Mouse (Mus musculus) regulatory T cell (primary cell): ENCODE data around the gene Kbtbd4.
"Not testable (repeated sequence)": the region's sequence is repeated elsewhere in the genome, so short reads cannot be mapped to it uniquely, and the experiment has no call there.

Source experiments
- in situ Hi-C: fragments of 300-600 bp; cut with MboI, MseI; formaldehyde crosslinking; loops from one replicate; pipeline ENCODE4 v1.15.1; 2025; ENCODE audit warnings: high pct_unique_total_duplicates

Gene Kbtbd4

DNA sequence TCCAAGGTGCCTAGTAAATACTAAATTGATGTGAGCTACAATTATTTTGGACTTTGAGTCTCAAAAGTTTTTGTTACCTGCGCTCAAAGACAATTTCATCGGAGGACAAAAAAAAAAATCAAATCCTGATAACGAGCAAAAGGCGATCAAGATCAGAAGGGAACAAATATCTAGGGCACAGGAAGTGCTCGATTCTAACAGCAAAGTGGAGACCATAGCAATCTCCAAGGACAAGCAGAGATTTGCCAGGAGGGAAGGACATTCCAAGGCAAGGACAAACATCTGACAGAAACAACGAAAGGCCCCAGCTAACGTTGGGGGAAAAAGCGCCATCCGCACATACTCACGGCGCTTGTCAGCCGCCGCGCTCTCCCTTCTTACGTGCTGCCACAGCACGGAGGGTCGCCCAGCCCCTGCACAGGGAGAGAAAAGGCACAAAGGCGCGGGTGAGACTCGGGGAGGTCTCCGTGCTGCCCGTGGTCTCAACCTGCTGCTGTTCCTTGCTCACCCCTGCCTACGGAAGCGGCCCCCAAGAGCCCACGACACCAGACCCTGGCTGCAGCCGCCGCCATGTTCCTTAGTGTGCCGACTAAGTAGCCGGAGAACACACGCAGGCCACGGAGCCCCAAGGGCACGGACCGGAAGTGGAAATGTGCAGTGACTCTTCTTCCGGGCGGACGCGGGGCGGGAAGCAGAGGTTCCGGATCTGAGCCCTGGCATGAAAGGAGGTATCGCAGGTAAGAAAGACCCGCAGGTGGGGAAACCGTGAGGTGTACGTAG, at the start of gene Kbtbd4, which contains the start of gene Ndufs3:
Kbtbd4 (plus strand) TSS at position 665 of the 780 bp plus-strand sequence.
Ndufs3 (minus strand) TSS at position 752 of the 780 bp plus-strand sequence.
- in situ Hi-C loops = no loop called here

DNA sequence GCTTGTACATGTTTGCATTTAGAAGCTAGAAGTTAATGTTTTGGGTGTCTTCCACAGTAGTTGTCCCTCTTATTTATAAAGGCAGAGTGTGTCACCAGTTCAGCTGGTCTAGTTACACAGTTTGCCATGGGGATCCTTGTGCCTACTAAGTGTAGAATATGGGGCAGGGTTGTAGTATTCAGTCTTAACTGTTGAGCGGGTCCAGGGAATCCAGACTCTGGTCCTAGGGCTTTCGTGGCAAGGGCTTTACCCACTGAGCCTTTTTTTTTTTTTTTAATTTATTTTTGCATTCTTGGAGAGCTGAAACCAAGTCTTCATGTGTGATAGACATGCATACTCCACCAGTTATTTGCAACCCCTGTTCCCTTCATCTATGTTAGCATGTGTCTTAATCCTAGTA, 43.1 kb upstream of the Kbtbd4 start:
- in situ Hi-C loops = no loop called here

DNA sequence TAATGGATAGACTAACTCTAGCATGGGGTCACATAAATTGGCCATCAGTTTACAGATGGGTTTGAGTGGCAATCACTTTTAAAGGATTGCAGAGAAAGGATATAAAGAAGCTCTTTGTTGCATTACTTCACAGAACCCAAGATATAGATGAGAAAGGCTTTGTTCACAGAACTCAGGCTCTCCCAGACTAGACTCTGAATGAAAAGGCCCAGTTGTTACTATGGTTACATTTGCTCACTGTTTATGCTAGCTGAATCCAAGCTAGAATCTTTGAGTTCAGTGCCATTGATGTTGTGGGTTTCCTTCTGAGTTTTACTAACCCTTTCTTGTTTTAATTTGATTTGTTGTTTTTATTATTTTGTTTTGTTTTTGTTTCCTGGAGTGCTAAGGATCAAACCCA, 40.4 kb upstream of the Kbtbd4 start:
- in situ Hi-C loops = no loop called here

DNA sequence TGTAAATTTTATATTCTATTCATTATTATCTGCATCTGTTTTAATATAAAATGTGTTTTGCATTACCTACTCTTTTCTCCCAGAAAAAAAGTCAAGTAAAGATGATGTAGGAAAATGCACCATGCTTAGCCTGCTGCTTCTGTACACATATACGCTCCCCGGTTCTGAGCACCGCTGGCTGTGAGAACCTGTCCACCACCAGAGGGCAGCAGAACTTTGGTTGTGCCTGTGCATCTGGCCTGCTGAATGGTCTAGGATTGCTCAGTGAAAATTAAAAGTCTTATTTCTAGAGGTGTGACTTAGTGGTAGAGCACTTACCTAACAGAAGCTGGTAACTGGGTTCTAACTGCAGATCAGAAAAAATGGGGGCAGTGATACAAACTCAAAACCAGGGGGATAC, 38.0 kb upstream of the Kbtbd4 start:
- in situ Hi-C loops = no loop called here

DNA sequence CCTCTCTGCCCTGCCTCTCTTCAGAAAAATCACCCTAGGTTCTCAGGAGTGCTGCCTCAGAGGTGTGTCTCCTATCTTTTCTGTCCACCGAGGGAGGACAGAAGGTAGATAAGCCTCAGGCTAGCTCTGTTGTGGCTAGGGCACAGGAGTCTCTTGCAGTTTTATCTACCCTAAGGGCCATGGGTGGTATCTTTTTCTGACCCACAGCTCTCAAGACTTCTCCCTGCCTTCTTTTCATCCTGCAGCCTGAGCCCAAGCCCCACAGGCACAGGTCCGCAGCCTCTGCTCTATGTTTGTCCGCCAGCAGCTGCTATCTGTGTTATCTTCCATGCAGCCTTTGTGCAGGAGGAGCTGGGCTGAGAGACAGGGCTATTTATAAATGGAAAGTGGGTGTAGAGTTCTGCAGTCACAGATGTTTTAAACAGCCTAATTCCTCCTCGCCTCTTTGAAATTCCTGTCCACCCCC, 34.4 kb upstream of the Kbtbd4 start:
- in situ Hi-C loops = no loop called here

DNA sequence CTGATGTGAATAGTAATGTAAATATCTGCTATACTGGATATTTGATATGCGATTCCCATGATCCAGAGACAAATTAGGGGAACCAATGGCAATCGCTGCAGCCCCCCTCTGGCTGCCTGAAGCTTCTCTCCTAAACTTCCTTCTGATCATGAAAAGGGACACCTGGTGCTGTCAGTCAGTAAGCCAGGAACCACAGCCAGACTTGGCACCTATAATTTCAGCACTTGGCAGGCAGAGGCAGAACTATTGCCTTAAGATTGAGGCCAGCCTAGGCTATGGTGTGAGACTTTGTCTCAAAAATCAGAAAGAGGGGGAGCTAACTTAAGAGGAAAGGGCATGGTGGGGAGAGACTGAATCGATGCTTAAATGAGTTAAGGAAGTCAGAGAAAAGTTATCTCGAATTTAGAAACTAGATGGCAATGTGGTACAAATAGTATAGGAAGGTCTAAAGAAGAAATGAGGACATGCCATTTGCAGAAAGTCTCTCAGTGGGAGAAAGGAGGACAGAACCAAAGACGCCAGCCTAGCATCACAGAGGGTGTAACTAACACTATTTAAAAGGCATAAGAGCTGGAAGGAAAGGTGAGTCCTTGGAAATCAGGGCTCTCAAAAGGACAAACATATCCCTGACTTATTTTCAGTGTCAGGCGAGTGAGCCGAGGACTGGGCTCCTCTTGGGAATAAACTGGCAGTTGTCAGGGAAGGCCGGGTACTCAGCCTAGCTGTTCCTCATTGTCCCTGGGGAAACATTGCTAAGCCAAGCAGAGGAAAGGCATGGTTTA, 33.2 kb upstream of the Kbtbd4 start:
- in situ Hi-C loops = no loop called here

DNA sequence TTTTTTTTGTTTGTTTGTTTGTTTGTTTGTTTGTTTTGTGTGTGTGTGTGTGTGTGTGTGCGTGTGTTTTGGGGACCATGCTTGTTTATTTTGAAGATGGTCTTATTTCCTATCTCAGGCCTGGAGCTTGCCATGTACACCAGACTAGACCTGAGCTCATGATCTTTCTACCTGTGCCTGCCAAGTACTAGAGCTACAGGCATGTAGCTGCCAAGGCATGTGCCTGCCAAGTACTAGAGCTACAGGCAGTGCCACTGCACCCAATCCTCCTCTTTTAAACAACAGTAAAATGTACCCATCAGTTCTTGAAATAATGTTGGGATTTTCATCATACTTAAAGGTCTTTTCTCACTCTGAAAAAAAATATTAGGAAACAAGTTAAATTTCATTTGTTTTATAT, 30.5 kb upstream of the Kbtbd4 start:
- in situ Hi-C loops = no loop called here

DNA sequence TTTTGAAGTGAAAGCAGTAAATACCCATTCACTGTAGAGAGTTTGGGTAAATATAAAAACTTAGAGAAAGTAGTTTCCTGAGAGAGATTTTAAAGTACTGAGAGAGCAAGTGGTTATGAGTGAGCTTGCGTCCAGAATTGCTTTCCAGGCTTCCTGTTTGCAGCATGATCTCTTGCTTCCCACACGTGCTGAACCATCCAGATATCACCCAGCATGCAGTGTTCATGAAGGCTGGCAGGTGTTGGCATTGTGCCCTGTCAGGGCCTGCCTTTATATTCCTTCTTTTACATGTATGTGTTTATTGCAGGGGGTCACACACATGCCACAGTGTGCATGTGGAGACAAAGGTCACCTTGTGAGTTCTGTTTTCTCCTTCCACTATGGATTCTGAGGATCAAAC, 29.3 kb upstream of the Kbtbd4 start:
- in situ Hi-C loops = no loop called here

DNA sequence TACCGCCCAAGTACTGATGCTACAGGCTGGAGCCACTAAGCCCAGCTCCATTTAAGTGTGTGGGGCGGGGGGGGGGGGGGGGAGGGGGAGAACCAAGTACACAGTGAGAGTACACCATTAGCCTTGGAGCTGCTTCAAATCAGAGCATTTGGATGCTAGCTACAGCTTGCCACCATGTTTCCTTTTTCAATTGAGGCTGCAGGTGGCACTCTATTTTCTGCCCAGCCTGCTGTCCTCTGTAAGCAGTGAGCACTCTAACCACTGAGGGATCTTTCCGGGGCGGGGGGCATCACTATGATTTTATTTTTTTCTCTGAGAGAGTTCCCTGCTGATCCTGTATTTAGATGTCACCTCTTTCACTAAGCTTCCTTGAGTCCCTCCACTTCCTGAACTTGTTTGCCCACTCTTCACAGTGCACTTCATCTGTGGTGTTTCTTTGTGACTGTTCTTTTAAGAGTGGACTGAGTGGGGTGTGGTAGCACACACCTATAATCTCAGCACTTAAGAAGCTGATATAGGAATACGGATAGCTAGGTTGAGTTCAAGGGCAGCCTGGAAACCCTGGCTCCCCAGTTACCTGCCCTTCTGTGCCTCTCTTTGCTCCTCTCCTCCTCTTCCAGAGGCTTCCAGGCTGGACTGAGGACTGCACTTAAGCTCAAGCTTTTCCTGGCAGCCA, 26.8 kb upstream of the Kbtbd4 start:
- in situ Hi-C loops = no loop called here

DNA sequence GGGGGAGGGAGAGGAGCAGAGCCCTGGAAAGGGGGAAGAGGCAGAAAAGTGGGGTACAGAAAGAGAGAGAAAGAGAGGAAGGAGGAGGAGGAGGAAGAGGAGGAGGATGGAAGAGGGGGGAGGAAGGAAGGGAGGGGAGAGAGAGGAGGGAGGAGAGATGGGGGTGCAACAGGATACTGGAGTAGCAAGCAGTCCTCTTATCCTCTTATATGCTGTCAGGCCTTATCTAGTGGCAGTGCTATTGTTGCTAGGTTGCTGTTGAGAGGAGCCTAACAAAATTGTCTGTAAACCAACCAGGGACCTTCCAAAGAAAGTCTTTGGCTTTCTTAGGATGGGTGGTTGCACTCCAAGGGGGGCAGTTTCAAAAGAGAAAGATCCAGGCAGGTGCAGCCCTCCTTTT, 25.1 kb upstream of the Kbtbd4 start:
- in situ Hi-C loops = no loop called here

DNA sequence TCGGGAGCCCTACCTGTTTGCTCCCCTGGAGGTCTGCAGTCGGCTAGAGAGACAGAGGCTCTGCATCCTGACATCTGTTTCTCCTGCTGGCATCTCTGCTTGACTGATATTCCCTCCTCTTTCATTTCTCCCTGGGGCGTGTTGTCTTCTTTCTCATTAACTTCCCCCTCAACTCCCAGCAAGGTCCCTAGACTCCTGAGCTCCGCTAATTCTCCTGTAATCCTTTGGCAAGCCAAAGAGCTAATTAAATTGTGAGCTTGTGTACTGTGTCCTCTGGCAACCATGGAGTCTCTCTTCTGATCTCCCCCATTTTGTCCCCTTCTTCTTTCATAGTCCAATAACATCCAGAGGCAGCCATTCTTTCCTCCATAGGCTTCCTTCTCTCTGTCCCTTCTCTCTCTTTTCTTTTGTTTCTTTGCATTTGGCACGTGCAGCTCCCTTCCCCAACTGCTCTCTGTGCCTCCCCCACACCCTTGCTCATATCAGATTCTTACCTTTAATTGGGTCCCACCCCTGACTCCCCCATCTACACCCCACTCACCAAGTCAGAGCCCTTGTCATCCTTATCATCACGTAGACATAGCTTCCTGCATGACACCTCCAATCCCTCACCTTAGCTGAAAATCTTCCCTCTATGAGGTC, 24.3 kb upstream of the Kbtbd4 start:
- in situ Hi-C loops = no loop called here

DNA sequence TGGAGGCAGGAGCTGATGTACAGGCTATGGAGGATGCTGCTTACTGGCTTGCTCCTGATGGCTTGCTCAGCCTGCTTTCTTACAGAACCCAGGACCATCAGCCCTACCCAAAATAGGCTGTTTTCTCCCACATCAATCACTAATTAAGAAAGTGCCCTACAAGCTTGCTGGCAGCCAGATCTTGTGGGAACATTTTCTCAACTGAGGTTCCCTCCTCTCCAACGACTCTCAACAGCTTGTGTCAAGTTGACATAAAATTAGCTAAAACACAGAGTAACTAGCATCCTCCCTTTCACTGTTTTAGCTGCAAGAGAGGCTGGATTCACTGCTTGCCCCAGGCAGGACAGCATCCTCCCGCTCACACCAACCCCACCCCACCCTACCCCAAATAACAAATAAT, 22.7 kb upstream of the Kbtbd4 start:
- in situ Hi-C loops = no loop called here

DNA sequence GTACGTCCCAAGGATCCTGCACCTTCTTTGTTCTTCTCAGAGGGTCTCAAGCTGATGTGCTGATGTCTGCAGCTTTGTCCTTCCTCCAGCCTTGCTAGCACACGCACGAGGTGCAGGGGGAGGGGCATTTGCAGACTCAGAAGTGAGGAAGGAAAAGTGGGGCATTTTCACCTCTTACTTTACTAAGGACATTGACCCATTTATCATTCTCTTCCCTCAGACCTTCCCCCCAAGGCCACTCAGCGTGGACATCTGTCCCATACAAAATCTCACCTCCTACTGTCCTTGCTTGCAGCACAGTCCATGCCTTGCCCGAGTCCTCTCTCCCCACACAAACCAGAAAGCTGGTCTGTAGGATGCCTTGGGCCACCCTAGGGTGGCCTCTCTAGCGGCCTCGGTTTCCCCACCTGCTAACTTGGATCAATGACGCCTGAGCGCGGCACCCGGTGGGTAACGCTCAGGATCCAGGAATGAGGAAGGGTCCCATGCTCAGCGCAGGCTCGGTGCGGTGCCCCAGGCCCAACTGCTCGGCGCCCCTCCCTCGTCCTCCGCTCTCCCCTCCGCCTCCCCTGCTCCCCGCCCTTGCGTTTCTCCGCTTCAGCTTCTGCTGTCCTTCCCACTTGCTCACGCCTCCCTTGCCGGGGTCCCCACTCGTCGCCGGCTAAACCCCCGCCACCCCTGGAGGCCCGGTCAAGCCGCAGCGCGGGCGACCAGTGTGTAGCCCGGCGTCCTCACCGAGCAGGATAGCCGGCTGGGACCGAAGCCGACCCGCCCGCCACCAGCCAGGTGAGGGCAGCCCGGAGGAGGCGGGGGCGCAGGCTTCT, 19.1 kb upstream of the Kbtbd4 start, which contains the start of gene C1qtnf4:
C1qtnf4 (plus strand) TSS at position 643 of the 824 bp plus-strand sequence.
- in situ Hi-C loops = no loop called here

DNA sequence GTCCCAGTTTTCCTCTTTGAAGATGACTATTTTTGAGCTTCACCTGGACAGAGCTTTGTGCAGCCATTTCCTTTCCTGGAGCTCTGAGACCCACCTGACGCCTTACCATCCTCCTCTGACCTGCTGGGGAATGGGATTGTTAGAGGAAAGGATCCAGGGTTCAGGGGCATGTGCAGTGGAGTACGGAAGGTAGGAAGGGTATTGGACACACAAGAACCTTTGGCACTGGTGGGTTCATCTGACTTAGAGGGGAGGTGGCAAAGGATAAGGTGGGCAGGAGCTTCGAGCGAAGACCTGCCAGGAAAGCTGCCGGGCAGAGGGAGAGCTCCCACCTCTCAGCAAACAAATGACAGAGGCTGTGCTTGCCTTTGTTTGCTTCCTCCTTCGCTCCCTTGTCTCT, 18.1 kb upstream of the Kbtbd4 start:
- in situ Hi-C loops = no loop called here

DNA sequence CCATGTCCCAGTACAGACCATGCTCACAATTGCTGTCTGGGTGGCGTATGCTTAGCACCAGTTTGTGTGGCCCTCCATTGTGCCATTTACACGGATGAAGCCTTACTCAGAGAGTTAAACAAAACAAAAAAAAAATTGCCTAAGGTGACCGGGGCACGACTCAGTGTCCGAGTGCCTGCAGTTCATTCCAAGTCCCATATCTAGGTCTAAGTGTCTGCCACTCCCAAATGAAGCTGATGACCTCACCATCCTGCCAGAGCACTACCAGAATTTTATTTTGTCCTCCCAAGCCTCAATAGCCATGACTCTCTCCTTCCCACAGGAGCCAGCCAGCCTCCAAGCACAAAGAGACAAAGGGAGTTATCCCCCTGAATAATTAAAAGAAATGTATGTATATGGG, 16.9 kb upstream of the Kbtbd4 start:
- in situ Hi-C loops = no loop called here

DNA sequence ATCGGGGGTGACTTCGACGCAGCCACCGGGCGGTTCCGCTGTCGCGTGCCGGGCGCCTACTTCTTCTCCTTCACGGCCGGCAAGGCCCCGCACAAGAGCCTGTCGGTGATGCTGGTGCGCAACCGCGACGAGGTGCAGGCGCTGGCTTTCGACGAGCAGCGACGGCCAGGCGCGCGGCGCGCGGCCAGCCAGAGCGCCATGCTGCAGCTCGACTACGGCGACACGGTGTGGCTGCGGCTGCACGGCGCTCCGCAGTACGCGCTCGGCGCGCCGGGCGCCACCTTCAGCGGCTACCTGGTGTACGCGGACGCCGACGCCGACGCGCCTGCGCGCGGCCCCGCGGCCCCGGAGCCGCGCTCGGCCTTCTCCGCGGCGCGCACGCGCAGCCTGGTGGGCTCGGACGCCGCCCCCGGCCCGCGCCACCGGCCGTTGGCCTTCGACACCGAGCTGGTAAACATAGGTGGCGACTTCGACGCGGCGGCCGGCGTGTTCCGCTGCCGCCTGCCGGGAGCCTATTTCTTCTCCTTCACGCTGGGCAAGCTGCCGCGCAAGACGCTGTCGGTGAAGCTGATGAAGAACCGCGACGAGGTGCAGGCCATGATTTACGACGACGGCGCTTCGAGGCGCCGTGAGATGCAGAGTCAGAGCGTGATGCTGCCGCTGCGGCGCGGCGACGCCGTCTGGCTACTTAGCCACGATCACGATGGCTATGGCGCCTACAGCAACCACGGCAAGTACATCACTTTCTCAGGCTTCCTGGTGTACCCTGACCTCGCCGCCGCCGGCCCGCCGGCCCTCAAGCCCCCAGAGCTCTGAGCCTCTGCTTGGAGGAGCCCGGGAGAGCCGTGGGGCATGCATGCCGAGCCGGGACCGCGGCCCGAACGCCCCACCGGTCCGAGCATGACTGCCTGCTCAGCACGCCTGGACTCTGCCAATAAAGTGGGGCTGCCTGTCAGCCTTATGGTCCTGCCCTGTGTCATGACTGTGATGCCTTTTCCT, 14.7 kb upstream of the Kbtbd4 start:
- in situ Hi-C loops = no loop called here

DNA sequence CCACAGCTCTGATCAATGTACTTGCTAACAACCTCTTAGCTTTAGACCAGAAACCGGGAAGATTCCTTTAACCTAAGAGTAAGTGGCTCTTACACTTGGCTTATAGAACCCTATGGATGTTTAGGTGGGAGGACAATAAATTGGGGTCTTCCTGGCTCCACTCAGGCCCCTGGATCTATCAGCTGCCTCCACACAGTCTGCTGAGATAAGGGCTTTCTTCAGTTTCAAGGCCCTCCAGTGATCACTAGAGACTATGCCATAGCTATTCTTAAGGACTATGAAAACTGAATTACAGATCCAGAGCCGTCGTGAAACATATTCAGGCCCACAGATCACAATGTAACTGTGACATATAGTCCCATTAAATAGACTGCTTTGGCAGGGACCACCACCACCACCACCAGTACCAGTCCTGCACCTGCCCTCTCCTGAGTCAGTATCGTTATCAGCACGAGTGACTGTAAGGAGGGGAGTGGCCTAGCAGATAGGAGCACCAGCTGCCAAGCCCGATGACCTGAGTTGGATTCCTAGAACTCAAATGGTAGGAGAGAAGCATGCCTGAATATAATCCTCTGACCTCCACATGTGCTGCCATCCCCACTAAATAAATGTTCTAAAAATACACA, 10.8 kb upstream of the Kbtbd4 start:
- in situ Hi-C loops = no loop called here

DNA sequence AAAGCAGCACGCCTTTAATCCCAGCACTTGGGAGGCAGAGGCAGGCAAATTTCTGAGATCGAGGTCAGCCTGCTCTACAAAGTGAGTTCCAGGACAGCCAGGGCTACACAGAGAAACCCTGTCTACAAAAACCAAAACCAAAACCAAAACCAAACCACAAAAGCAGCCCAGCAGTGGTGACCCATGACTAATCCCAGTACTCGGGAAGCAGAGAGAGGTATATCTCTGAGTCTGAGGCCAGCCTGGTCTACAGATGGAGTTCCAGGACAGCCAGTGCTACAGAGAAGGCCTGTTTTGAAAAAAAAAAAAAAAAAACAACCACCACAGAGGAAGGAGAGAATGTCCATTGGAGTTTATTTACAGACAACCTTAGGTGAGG, 10.3 kb upstream of the Kbtbd4 start:
- in situ Hi-C loops = not testable (repeated sequence)

DNA sequence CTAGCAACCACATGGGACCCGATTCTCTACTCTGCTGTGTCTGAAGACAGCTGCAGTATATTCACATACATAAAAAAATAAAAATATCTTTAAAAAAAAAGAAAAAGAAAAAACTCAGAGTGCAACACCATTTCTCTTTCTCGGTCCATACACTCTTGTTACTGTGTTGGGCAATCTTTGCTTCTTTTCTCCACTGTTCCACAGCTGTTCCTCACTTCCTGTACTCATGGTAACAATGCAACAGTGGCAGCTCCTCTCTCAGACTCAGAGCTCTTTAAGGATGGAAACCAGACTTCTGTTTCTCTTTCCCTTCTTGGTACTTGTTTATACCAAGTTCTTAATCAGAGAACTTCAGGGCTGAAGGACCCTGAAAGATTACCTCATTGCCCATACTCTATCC, 1.1 kb upstream of the Kbtbd4 start:
- in situ Hi-C loops = no loop called here
